Mouse (Mus musculus): ENCODE data around the gene Il3.

DNA sequence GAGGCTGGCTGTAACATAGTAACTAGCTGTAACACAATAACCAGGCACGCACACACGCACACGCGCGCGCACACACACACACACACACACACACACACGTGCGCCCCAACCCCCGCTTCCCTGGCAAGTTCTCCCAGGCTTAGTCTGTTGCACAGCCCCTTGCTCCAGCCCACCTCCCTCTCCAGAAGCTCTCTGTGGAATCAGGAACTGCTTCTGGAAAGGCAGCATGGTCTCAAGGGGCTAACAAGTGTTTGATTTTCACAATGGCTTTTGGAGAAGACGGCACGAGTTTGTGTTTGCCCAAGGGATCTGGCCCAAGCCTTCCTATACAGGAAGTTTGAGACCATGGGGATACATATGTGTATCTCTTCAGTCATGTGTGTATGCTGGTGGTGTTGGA is 16.5 kb downstream of the Il3 start:
- TF ChIP-seq POLR2A (IDR thresholded peaks at IDR 0.05; ENCODE audit: low read depth, low read length) (no peak), IRF4 (IDR thresholded peaks at IDR 0.05; ENCODE audit: low read depth, low read length) (no peak), CTCF (conservative IDR thresholded peaks at IDR 0.05 in 1 of 2, IDR thresholded peaks at IDR 0.05 in 1 of 2; ENCODE audit: low read depth in 2 of 2, low read length in 2 of 2) (no peak), EP300 (IDR thresholded peaks at IDR 0.05; ENCODE audit: low read length) (no peak), RCOR1 (conservative IDR thresholded peaks at IDR 0.05; ENCODE audit: low read depth, low read length) (no peak), POLR2AphosphoS2 (IDR thresholded peaks at IDR 0.05; ENCODE audit: low read depth, low read length) (no peak), JUND (conservative IDR thresholded peaks at IDR 0.05; ENCODE audit: low read depth, low read length) (no peak), ZNF384 (IDR thresholded peaks at IDR 0.05; ENCODE audit: low read depth, low read length) (no peak)
